Comparison of ENCODE assay signal across 8 mouse cellular contexts in the genomic region with DNA sequence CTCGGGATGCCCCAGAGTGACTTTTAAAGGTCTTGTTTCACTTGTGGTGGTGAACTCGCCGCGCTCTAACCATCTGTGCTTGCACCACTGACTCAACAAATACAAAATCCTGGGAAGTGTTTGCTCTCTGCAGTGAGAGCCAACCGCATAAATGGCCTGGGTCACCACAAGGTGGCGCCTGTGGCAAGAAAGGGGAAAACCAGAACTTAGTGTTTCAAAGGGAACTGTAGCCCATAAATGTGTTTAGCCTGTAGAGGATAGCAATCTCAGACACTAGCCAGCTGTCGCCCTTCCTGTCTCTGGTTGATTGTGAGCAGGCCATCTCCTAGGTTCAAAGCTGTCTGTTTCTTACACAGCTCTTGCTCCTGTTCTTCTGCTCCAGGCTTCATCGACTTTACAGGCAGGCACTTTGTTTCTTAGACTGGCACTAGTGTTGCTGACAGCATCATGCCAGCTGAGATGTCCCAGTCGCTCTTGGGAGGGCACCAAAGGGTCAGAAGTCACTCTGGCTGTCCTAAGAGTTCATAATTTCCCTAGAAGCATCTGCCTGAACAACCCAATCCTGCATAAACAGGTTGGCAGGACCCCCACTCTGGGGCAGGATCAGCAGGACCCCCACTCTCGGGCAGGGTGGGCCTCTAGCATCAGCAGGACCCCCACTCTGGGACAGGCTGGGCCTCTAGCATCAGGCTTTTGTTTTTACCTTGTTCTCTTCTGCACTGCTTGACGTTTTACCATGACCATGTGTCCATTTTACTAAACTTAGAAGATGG. TPM values are rescaled to one million over a fixed set of nuclear protein-coding genes. Genes with fewer than 3 reads are reported as not detected.
DNase-seq lines count a peak whose midpoint lies in the region; ATAC-seq lines count a peak whose summit lies in the region.

No protein-coding gene starts in this region.

- DNase-seq in 3134 (ENCODE audit: extremely low read depth, insufficient read length, low spot score) (peak; percentile 20), liver (peak; percentile 80)
- DNase-seq in adrenal gland, postnatal 25 days = peak; percentile 90
- DNase-seq in heart, embryonic 10.5 days (ENCODE audit: low spot score) = peak; percentile 85
- peak; percentile 61 to 65 for DNase-seq in spleen, postnatal 36 days (ENCODE audit: low spot score in 2 of 2)

- H3K36me3 ChIP-seq in embryonic facial prominence, embryonic 15.5 days = peaks cover 45% of the 10 kb centered on the region
- H3K36me3 ChIP-seq in heart, embryonic 10.5 days = peaks cover 49% of the 10 kb centered on the region
- peaks cover 56% of the 10 kb centered on the region for H3K36me3 ChIP-seq in kidney, embryonic 14.5 days (ENCODE audit: control insufficient read depth, insufficient read depth, low read length)

- no peak overlapping the region for H3K9ac ChIP-seq in embryonic facial prominence, embryonic 15.5 days
- 0 out of 2 replicates have a peak overlapping the region, but pooled peaks have one; percentile 18 for H3K9ac ChIP-seq in kidney, embryonic 14.5 days (ENCODE audit: low read depth, low read length)

- 0 out of 2 replicates have a peak, but pooled peaks have one; percentile 34 for ATAC-seq in embryonic facial prominence, embryonic 15.5 days (ENCODE audit: insufficient number of reproducible peaks, low FRiP score, low TSS enrichment, low read depth)
- ATAC-seq in kidney, embryonic 14.5 days (ENCODE audit: low FRiP score, low TSS enrichment) = peak; percentile 84
- ATAC-seq in monocyte, adult 5-6 weeks (replicated peaks; ENCODE audit: insufficient number of reproducible peaks, low FRiP score, low TSS enrichment, poor library complexity, severe bottlenecking) = peak; percentile 69

- H3K4me3 ChIP-seq in embryonic facial prominence, embryonic 15.5 days (replicated peaks) = no peak overlapping the region
- no peak overlapping the region for H3K4me3 ChIP-seq in heart, embryonic 10.5 days
- no peak overlapping the region for H3K4me3 ChIP-seq in kidney, embryonic 14.5 days (ENCODE audit: low read length)

- H3K9me3 ChIP-seq in embryonic facial prominence, embryonic 15.5 days (replicated peaks) = no peaks in the 10 kb centered on the region
- H3K9me3 ChIP-seq in heart, embryonic 10.5 days = no peaks in the 10 kb centered on the region
- no peaks in the 10 kb centered on the region for H3K9me3 ChIP-seq in kidney, embryonic 14.5 days (ENCODE audit: control insufficient read depth, low read length)

- no peak overlapping the region for H3K4me2 ChIP-seq in embryonic facial prominence, embryonic 15.5 days (replicated peaks)
- no peak overlapping the region for H3K4me2 ChIP-seq in kidney, embryonic 14.5 days (replicated peaks; ENCODE audit: low read depth, low read length)

- 54% methylated on average over 11 of the region's 11 CpGs for WGBS in embryonic facial prominence, embryonic 15.5 days
- 52% methylated on average over 11 of the region's 11 CpGs for whole genome bisulfite sequencing in heart, embryonic 10.5 days
- WGBS in kidney, embryonic 14.5 days = 50% methylated on average over 11 of the region's 11 CpGs

- H3K27me3 ChIP-seq in embryonic facial prominence, embryonic 15.5 days = no peaks in the 10 kb centered on the region
- no peaks in the 10 kb centered on the region for H3K27me3 ChIP-seq in heart, embryonic 10.5 days (ENCODE audit: insufficient read depth, poor library complexity, severe bottlenecking)
- no peaks in the 10 kb centered on the region for H3K27me3 ChIP-seq in kidney, embryonic 14.5 days (ENCODE audit: control insufficient read depth, insufficient read depth, low read length)

- H3K4me1 ChIP-seq in embryonic facial prominence, embryonic 15.5 days = no peaks in the 10 kb centered on the region
- H3K4me1 ChIP-seq in heart, embryonic 10.5 days = 0 out of 2 replicates have a peak, but pooled peaks cover 2% of the 10 kb centered on the region
- H3K4me1 ChIP-seq in kidney, embryonic 14.5 days (ENCODE audit: control insufficient read depth, insufficient read depth, low read length) = no peaks in the 10 kb centered on the region

- H3K27ac ChIP-seq in embryonic facial prominence, embryonic 15.5 days (replicated peaks) = no peak overlapping the region
- H3K27ac ChIP-seq in heart, embryonic 10.5 days = 0 out of 2 replicates have a peak overlapping the region, but pooled peaks have one; percentile 7
- no peak overlapping the region for H3K27ac ChIP-seq in kidney, embryonic 14.5 days (ENCODE audit: low read depth, low read length)

RNA-seq across cellular contexts. Expression of gene Armc10, which starts 13.2 kb away (rescaled TPM):
- 25.9 and 33.4 TPM in 2 replicates for total RNA-seq in adrenal gland, postnatal 25 days (2021)
- polyA plus RNA-seq in embryonic facial prominence, embryonic 15.5 days (2015; fragmentation: Nextera tagmentation; extraction: Ambion mirVana) = 32.8 and 36.9 TPM in 2 replicates
- 23.0 and 32.8 TPM in 2 replicates for polyA plus RNA-seq in heart, embryonic 10.5 days (2016; fragmentation: Nextera tagmentation; extraction: Ambion mirVana)
- polyA plus RNA-seq in kidney, embryonic 14.5 days (2014; fragmentation: Nextera tagmentation; extraction: Ambion mirVana) = 67.0 and 77.1 TPM in 2 replicates
- total RNA-seq in monocyte, adult 5-6 weeks (2017) = 35.7 to 50.1 TPM (median 38.8 TPM) in 3 replicates

RNA-seq across cellular contexts. Expression of gene Fbxl13, which starts 13.4 kb away (rescaled TPM):
- not detected in 2 replicates for total RNA-seq in adrenal gland, postnatal 25 days (2021)
- polyA plus RNA-seq in embryonic facial prominence, embryonic 15.5 days (2015; fragmentation: Nextera tagmentation; extraction: Ambion mirVana) = 0.46 and 0.87 TPM in 2 replicates
- 0.22 and 0.26 TPM in 2 replicates for polyA plus RNA-seq in heart, embryonic 10.5 days (2016; fragmentation: Nextera tagmentation; extraction: Ambion mirVana)
- polyA plus RNA-seq in kidney, embryonic 14.5 days (2014; fragmentation: Nextera tagmentation; extraction: Ambion mirVana) = 0.43 TPM in 2 replicates
- total RNA-seq in monocyte, adult 5-6 weeks (2017) = not detected in 3 replicates

RNA-seq across cellular contexts. Expression of gene Napepld, which starts 42.4 kb away (rescaled TPM):
- 47.6 and 63.1 TPM in 2 replicates for total RNA-seq in adrenal gland, postnatal 25 days (2021)
- 2.2 and 2.8 TPM in 2 replicates for polyA plus RNA-seq in embryonic facial prominence, embryonic 15.5 days (2015; fragmentation: Nextera tagmentation; extraction: Ambion mirVana)
- 3.1 and 3.7 TPM in 2 replicates for polyA plus RNA-seq in heart, embryonic 10.5 days (2016; fragmentation: Nextera tagmentation; extraction: Ambion mirVana)
- 7.2 and 8.2 TPM in 2 replicates for polyA plus RNA-seq in kidney, embryonic 14.5 days (2014; fragmentation: Nextera tagmentation; extraction: Ambion mirVana)
- 0.21 to 0.95 TPM (median 0.87 TPM) in 3 replicates for total RNA-seq in monocyte, adult 5-6 weeks (2017)

Comparison
In these comparisons a context has a peak if more than half of its experiments do, and no peak if none do; other contexts are left out.
1. DNase-seq: peak in every context shown above with its lines; median percentile 90 in adrenal gland, postnatal 25 days; 85 in heart, embryonic 10.5 days; 80 in liver; 63 in spleen, postnatal 36 days; 20 in 3134.
2. ATAC-seq: peak in every context shown above with its lines; median percentile 84 in kidney, embryonic 14.5 days; 69 in monocyte, adult 5-6 weeks; 34 in embryonic facial prominence, embryonic 15.5 days.